Mouse (Mus musculus) spleen, adult 2 months (tissue): Measurements from ENCODE around the gene Lyz1.
A peak's percentile ranks its signal among the peaks of the same experiment; 100 is the strongest.

Experiments
- CTCF ChIP-seq: fragments of 200-500 bp; IDR thresholded peaks from 2 replicates; pipeline ENCODE4 v1.5.1; 2011; ENCODE audit warnings: mild to moderate bottlenecking, inconsistent platforms; ENCODE audit not compliant: insufficient read depth, insufficient read length, insufficient replicate concordance; ENCODE audit errors: extremely low read depth
- POLR2A ChIP-seq: fragments of 200-500 bp; IDR thresholded peaks from 2 replicates; pipeline ENCODE4 v1.6.1; 2011; ENCODE audit warnings: low read depth, low read length, inconsistent platforms

- TF ChIP-seq POLR2A (no peak), CTCF (peak; percentile 24; the same call in 1 of the 2 replicates)
Observed at GRCm38 (mm10) chr10:117330521-117330920, 37.9 kb upstream of the Lyz1 start.
